Mouse (Mus musculus) stomach, embryonic 14.5 days (tissue): ENCODE data around the gene Tom1l2. TPM values are rescaled to one million over a fixed set of nuclear protein-coding genes. Genes with fewer than 3 reads are reported as not detected.

Experiments used
- ATAC-seq: fragments of 200-750 bp; cut with Nextera tagmentation; 2 replicates; pipeline ENCODE4 v1.8.0; 2017; ENCODE audit warnings: low read depth, moderate TSS enrichment; ENCODE audit not compliant: insufficient number of reproducible peaks, insufficient read depth, low FRiP score
- H3K27ac ChIP-seq: fragments of 300-500 bp; sonication (generic); 2 replicates; pipeline ENCODE4 v1.5.1; 2014; ENCODE audit warnings: mild to moderate bottlenecking, low read length, moderate library complexity, mixed read lengths
- H3K27me3 ChIP-seq: fragments of 300-500 bp; sonication (generic); 2 replicates; pipeline ENCODE4 v1.6.1; 2014; ENCODE audit warnings: low read length, control low read depth, mixed read lengths; ENCODE audit not compliant: control insufficient read depth, insufficient read depth
- H3K36me3 ChIP-seq: fragments of 300-500 bp; sonication (generic); 2 replicates; pipeline ENCODE4 v1.6.1; 2014; ENCODE audit warnings: mild to moderate bottlenecking, control low read depth, low read length, moderate library complexity, mixed read lengths; ENCODE audit not compliant: control insufficient read depth, insufficient read depth
- H3K4me1 ChIP-seq: fragments of 300-500 bp; sonication (generic); 2 replicates; pipeline ENCODE4 v1.6.1; 2014; ENCODE audit warnings: low read length, control low read depth, mixed read lengths; ENCODE audit not compliant: control insufficient read depth, insufficient read depth
- H3K4me2 ChIP-seq: fragments of 300-500 bp; sonication (generic); replicated peaks from 2 replicates; pipeline ENCODE4 v1.6.1; 2014; ENCODE audit warnings: low read depth, low read length, control low read depth
- H3K4me3 ChIP-seq: fragments of 300-500 bp; sonication (generic); 2 replicates; pipeline ENCODE4 v1.5.1; 2014; ENCODE audit warnings: low read depth, low read length, control low read depth
- H3K9ac ChIP-seq: fragments of 300-500 bp; sonication (generic); replicated peaks from 2 replicates; pipeline ENCODE4 v1.6.1; 2014; ENCODE audit warnings: low read depth, mild to moderate bottlenecking, control low read depth, low read length, moderate library complexity, mixed read lengths
- H3K9me3 ChIP-seq: fragments of 300-500 bp; sonication (generic); 2 replicates; pipeline ENCODE4 v1.6.1; 2016; ENCODE audit warnings: low read depth, low read length, control low read depth; ENCODE audit not compliant: control insufficient read depth
- WGBS: fragments of 180-500 bp; shearing (Covaris S2); extraction: QIAGEN DNeasy Blood & Tissue Kit; methylation state at CpG from one replicate; pipeline ENCODE4 v1.1.7; 2014; 5-methylcytosine and 5-hydroxymethylcytosine counted together
- polyA plus RNA-seq: library from polyadenylated mRNA; unstranded; fragments of >200 nt; fragmentation: Nextera tagmentation; extraction: Ambion mirVana; gene quantifications from 2 replicates; pipeline ENCODE4 v1.2.1, GENCODE M21; 2014

Gene Tom1l2
- polyA plus RNA-seq, 1 experiment from 2014 or later = 22.2 TPM

GRCm38 (mm10) chr11:60308061-60308460, 44.6 kb downstream of the Tom1l2 start:
- WGBS = 72% methylated on average over 2 of the region's 2 CpGs
- ATAC-seq = no peak
- H3K4me1 ChIP-seq = peaks cover 38% of the 10 kb centered on the region

GRCm38 (mm10) chr11:60307375-60307825, 45.3 kb downstream of the Tom1l2 start:
- 60% methylated on average over 2 of the region's 2 CpGs for WGBS
- peaks cover 35% of the 10 kb centered on the region for H3K4me1 ChIP-seq
- no peak overlapping the region for H3K4me2 ChIP-seq
- H3K27me3 ChIP-seq = no peaks in the 10 kb centered on the region
- no peak for ATAC-seq
- no peaks in the 10 kb centered on the region for H3K9me3 ChIP-seq
- no peak overlapping the region for H3K9ac ChIP-seq
- peak overlapping the region; percentile 78; the same call in 1 of the 2 replicates for H3K27ac ChIP-seq
- H3K36me3 ChIP-seq = no peaks in the 10 kb centered on the region
- no peak overlapping the region for H3K4me3 ChIP-seq

More at GRCm38 (mm10) chr11:60308061-60308460, 44.6 kb downstream of the Tom1l2 start:
- no peak overlapping the region for H3K9ac ChIP-seq
- H3K4me2 ChIP-seq = no peak overlapping the region
- H3K9me3 ChIP-seq = no peaks in the 10 kb centered on the region
- no peaks in the 10 kb centered on the region for H3K36me3 ChIP-seq
- H3K4me3 ChIP-seq = no peak overlapping the region
- peak overlapping the region; percentile 78 for H3K27ac ChIP-seq
- no peaks in the 10 kb centered on the region for H3K27me3 ChIP-seq

- WGBS = 71% methylated on average over 4 of the region's 4 CpGs
- peaks cover 35% of the 10 kb centered on the region for H3K4me1 ChIP-seq
- ATAC-seq = no peak
- no peak overlapping the region for H3K9ac ChIP-seq
- no peaks in the 10 kb centered on the region for H3K27me3 ChIP-seq
- H3K4me3 ChIP-seq = no peak overlapping the region
- H3K27ac ChIP-seq = no peak overlapping the region
- no peaks in the 10 kb centered on the region for H3K36me3 ChIP-seq
- no peaks in the 10 kb centered on the region for H3K9me3 ChIP-seq
- H3K4me2 ChIP-seq = no peak overlapping the region
Observed at GRCm38 (mm10) chr11:60306834-60307233, 45.9 kb downstream of the Tom1l2 start.

- no peak overlapping the region for H3K27ac ChIP-seq
- no peaks in the 10 kb centered on the region for H3K9me3 ChIP-seq
- H3K4me1 ChIP-seq = peaks cover 24% of the 10 kb centered on the region; the same call in 1 of the 2 replicates
- no peaks in the 10 kb centered on the region for H3K27me3 ChIP-seq
- no peak overlapping the region for H3K4me2 ChIP-seq
- no peak overlapping the region for H3K4me3 ChIP-seq
- H3K36me3 ChIP-seq = no peaks in the 10 kb centered on the region
- no peak overlapping the region for H3K9ac ChIP-seq
- no peak for ATAC-seq
- 66% methylated on average over 4 of the region's 4 CpGs for WGBS
Observed at GRCm38 (mm10) chr11:60305611-60306010, 47.1 kb downstream of the Tom1l2 start.

- WGBS = 72% methylated on average over 2 of the region's 2 CpGs
- H3K4me1 ChIP-seq = peaks cover 13% of the 10 kb centered on the region; the same call in 1 of the 2 replicates
- no peaks in the 10 kb centered on the region for H3K36me3 ChIP-seq
- no peak overlapping the region for H3K9ac ChIP-seq
- ATAC-seq = no peak
- no peak overlapping the region for H3K4me2 ChIP-seq
- no peak overlapping the region for H3K4me3 ChIP-seq
- H3K27ac ChIP-seq = no peak overlapping the region
- no peaks in the 10 kb centered on the region for H3K9me3 ChIP-seq
- no peaks in the 10 kb centered on the region for H3K27me3 ChIP-seq
Observed at GRCm38 (mm10) chr11:60303497-60303896, 49.2 kb downstream of the Tom1l2 start.

- ATAC-seq = no peak
- no peak overlapping the region for H3K9ac ChIP-seq
- no peaks in the 10 kb centered on the region for H3K9me3 ChIP-seq
- no peaks in the 10 kb centered on the region for H3K36me3 ChIP-seq
- H3K27me3 ChIP-seq = no peaks in the 10 kb centered on the region
- WGBS = 53% methylated on average over 10 of the region's 10 CpGs
- H3K27ac ChIP-seq = peak overlapping the region; percentile 46
- no peak overlapping the region for H3K4me3 ChIP-seq
- H3K4me1 ChIP-seq = peaks cover 7% of the 10 kb centered on the region; the same call in 1 of the 2 replicates
- no peak overlapping the region for H3K4me2 ChIP-seq
Observed at GRCm38 (mm10) chr11:60302354-60303083, 50.2 kb downstream of the Tom1l2 start.

GRCm38 (mm10) chr11:60301588-60302208, 51.0 kb downstream of the Tom1l2 start:
- H3K4me2 ChIP-seq = no peak overlapping the region
- no peak for ATAC-seq
- no peak overlapping the region for H3K9ac ChIP-seq

GRCm38 (mm10) chr11:60300318-60300717, 52.4 kb downstream of the Tom1l2 start:
- H3K27ac ChIP-seq = no peak overlapping the region
- no peak for ATAC-seq
- no peak overlapping the region for H3K4me2 ChIP-seq
- no peaks in the 10 kb centered on the region for H3K27me3 ChIP-seq
- WGBS = 63% methylated on average over 3 of the region's 3 CpGs
- H3K9me3 ChIP-seq = no peaks in the 10 kb centered on the region
- H3K9ac ChIP-seq = no peak overlapping the region
- no peak overlapping the region for H3K4me3 ChIP-seq
- peaks cover 6% of the 10 kb centered on the region; the same call in 1 of the 2 replicates for H3K4me1 ChIP-seq
- H3K36me3 ChIP-seq = no peaks in the 10 kb centered on the region

More at GRCm38 (mm10) chr11:60301588-60302208, 51.0 kb downstream of the Tom1l2 start:
- no peaks in the 10 kb centered on the region for H3K27me3 ChIP-seq
- H3K36me3 ChIP-seq = no peaks in the 10 kb centered on the region
- no peak overlapping the region for H3K4me3 ChIP-seq
- H3K9me3 ChIP-seq = no peaks in the 10 kb centered on the region
- 0 out of 2 replicates have a peak, but pooled peaks cover 4% of the 10 kb centered on the region for H3K4me1 ChIP-seq
- 55% methylated on average over 5 of the region's 5 CpGs for WGBS
- peak overlapping the region; percentile 46 for H3K27ac ChIP-seq
